Mouse (Mus musculus) MEL (cell line): ENCODE data around the gene Gpcpd1. TPM values are rescaled to one million over a fixed set of nuclear protein-coding genes. Genes with fewer than 3 reads are reported as not detected.

Experiments
- DNase-seq: peaks from one replicate; pipeline ENCODE4 v3.0.0; 2011; ENCODE audit warnings: low read depth, low spot score
- H3K27ac ChIP-seq: 2 replicates; pipeline ENCODE4 v1.5.1; 2012; ENCODE audit warnings: low read depth, mild to moderate bottlenecking, control low read depth, low read length, moderate library complexity; ENCODE audit not compliant: control insufficient read depth
- H3K27me3 ChIP-seq, 2 experiments: fragments of 150-350 bp in 1 of 2; sonication (generic) in 1 of 2; 2 replicates each; pipeline ENCODE4 v1.6.1; 2012; ENCODE audit warnings: low read length in 2 of 2, mild to moderate bottlenecking in 2 of 2, improper control_type of control experiment in 1 of 2, moderate library complexity in 1 of 2; ENCODE audit not compliant: insufficient read depth in 2 of 2, control insufficient read depth in 1 of 2
- H3K36me3 ChIP-seq, 2 experiments: 2 replicates each; pipeline ENCODE4 v1.6.1; 2012 to 2014; ENCODE audit warnings: low read length in 2 of 2, improper control_type of control experiment in 1 of 2, inconsistent platforms in 1 of 2, mild to moderate bottlenecking in 1 of 2; ENCODE audit not compliant: insufficient read depth in 2 of 2, control insufficient read depth in 1 of 2
- H3K4me1 ChIP-seq, 2 experiments: fragments of 150-350 bp in 1 of 2; sonication (generic) in 1 of 2; 2 replicates each; pipeline ENCODE4 v1.6.1; 2012; ENCODE audit warnings: low read length in 2 of 2, improper control_type of control experiment in 1 of 2, mild to moderate bottlenecking in 1 of 2; ENCODE audit not compliant: insufficient read depth in 2 of 2, control insufficient read depth in 1 of 2
- H3K4me3 ChIP-seq, 2 experiments: fragments of 150-350 bp in 1 of 2; sonication (generic) in 1 of 2; 2 replicates each; pipeline ENCODE4 v1.5.1; 2012; ENCODE audit warnings: low read depth in 2 of 2, low read length in 2 of 2, mild to moderate bottlenecking in 2 of 2, moderate library complexity in 2 of 2, control low read depth in 1 of 2, improper control_type of control experiment in 1 of 2; ENCODE audit not compliant: control insufficient read depth in 1 of 2, insufficient read depth in 1 of 2
- H3K79me2 ChIP-seq: 2 replicates; pipeline ENCODE4 v1.6.1; 2012; ENCODE audit warnings: mild to moderate bottlenecking, low read length, moderate library complexity; ENCODE audit not compliant: control insufficient read depth, poor library complexity, insufficient read depth
- H3K9ac ChIP-seq: 2 replicates; pipeline ENCODE4 v1.6.1; 2012; ENCODE audit warnings: low read depth, mild to moderate bottlenecking, control low read depth, low read length, moderate library complexity; ENCODE audit not compliant: control insufficient read depth, poor library complexity, severe bottlenecking
- H3K9me3 ChIP-seq: fragments of 150-350 bp; sonication (generic); replicated peaks from 2 replicates; pipeline ENCODE4 v1.6.1; 2012; ENCODE audit warnings: mild to moderate bottlenecking, low read length, improper control_type of control experiment, moderate library complexity; ENCODE audit not compliant: insufficient read depth
- E2F4 ChIP-seq: IDR thresholded peaks from 2 replicates; pipeline ENCODE4 v1.6.1; 2011; ENCODE audit warnings: low read depth, low read length, improper control_type of control experiment, borderline replicate concordance
- ETS1 ChIP-seq: IDR thresholded peaks from 2 replicates; pipeline ENCODE4 v1.6.1; 2012; ENCODE audit warnings: low read depth, mild to moderate bottlenecking, inconsistent platforms, low read length, improper control_type of control experiment, moderate library complexity
- GABPA ChIP-seq: IDR thresholded peaks from 2 replicates; pipeline ENCODE4 v1.6.1; 2012; ENCODE audit warnings: low read depth, mild to moderate bottlenecking, inconsistent platforms, low read length, improper control_type of control experiment, moderate library complexity
- JUND ChIP-seq: IDR thresholded peaks from 2 replicates; pipeline ENCODE4 v1.6.1; 2011; ENCODE audit warnings: low read depth, mild to moderate bottlenecking, improper control_type of control experiment, low read length
- KAT2A ChIP-seq: conservative IDR thresholded peaks from 2 replicates; pipeline ENCODE4 v1.6.1; 2012; ENCODE audit warnings: low read depth, low read length, improper control_type of control experiment, inconsistent platforms
- MAFK ChIP-seq: IDR thresholded peaks from 2 replicates; pipeline ENCODE4 v1.6.1; 2011; ENCODE audit warnings: low read depth, mild to moderate bottlenecking, low read length, improper control_type of control experiment, borderline replicate concordance
- MXI1 ChIP-seq: IDR thresholded peaks from 2 replicates; pipeline ENCODE4 v1.6.1; 2011; ENCODE audit warnings: mild to moderate bottlenecking, low read depth, low read length, improper control_type of control experiment
- MYC ChIP-seq: IDR thresholded peaks from 2 replicates; pipeline ENCODE4 v1.6.1; 2011; ENCODE audit warnings: low read depth, mild to moderate bottlenecking, low read length, improper control_type of control experiment, moderate library complexity
- NELFE ChIP-seq: IDR thresholded peaks from 2 replicates; pipeline ENCODE4 v1.6.1; 2011; ENCODE audit warnings: low read depth, low read length, improper control_type of control experiment
- RAD21 ChIP-seq: IDR thresholded peaks from 2 replicates; pipeline ENCODE4 v1.6.1; 2011; ENCODE audit warnings: mild to moderate bottlenecking, low read depth, low read length, improper control_type of control experiment
- SIN3A ChIP-seq: IDR thresholded peaks from 2 replicates; pipeline ENCODE4 v1.6.1; 2012; ENCODE audit warnings: low read length, improper control_type of control experiment, inconsistent platforms
- SMC3 ChIP-seq: IDR thresholded peaks from 2 replicates; pipeline ENCODE4 v1.6.1; 2011; ENCODE audit warnings: low read depth, low read length, improper control_type of control experiment
- USF2 ChIP-seq, 2 experiments: IDR thresholded peaks; 2 replicates each; pipeline ENCODE4 v1.6.1; 2011 to 2012; ENCODE audit warnings: improper control_type of control experiment in 2 of 2, low read length in 2 of 2, borderline replicate concordance in 1 of 2, inconsistent platforms in 1 of 2, low read depth in 1 of 2, mild to moderate bottlenecking in 1 of 2; ENCODE audit not compliant: insufficient read depth in 1 of 2
- ZKSCAN1 ChIP-seq: IDR thresholded peaks from 2 replicates; pipeline ENCODE4 v1.6.1; 2012; ENCODE audit warnings: low read depth, mild to moderate bottlenecking, inconsistent platforms, low read length, improper control_type of control experiment, moderate library complexity
- polyA plus RNA-seq, 2 experiments: library from polyadenylated mRNA; stranded (reverse) in 1 of 2; unstranded in 1 of 2; fragments of >175 nt in 1 of 2; fragments of >200 nt in 1 of 2; gene quantifications; 2 replicates each; pipeline versions ENCODE4 v1.2.1 to v1.2.4; 2012; ENCODE audit warnings: low replicate concordance in 2 of 2, low read depth in 1 of 2; ENCODE audit not compliant: insufficient read length in 2 of 2, insufficient read depth in 1 of 2, missing spikeins in 1 of 2
- total RNA-seq: library from RNA; depleted of rRNA; stranded (reverse); fragments of 300-350 nt; gene quantifications from 2 replicates; pipeline ENCODE4 v1.2.3, GENCODE M21; 2012

Gpcpd1 gene
- total and polyA plus RNA-seq, 3 experiments: 2.9 to 4.5 TPM; not detected in 1

GRCm38 (mm10) chr2:132575759-132576439 is 11.6 kb downstream of the Gpcpd1 start:
- Histone ChIP-seq H3K36me3 (peaks cover 0 to 30% of the 10 kb centered on the region in 2 experiments; a peak in 2 of 4 replicates), H3K4me1 (peaks cover 5 to 15% of the 10 kb centered on the region in 2 experiments), H3K9me3 (no peaks in the 10 kb centered on the region), H3K4me3 (no peak overlapping the region), H3K27me3 (no peaks in the 10 kb centered on the region), H3K79me2 (peaks cover 9% of the 10 kb centered on the region; the same call in 1 of the 2 replicates), H3K27ac (no peak overlapping the region), H3K9ac (no peak overlapping the region)
- no peak for DNase-seq
- TF ChIP-seq JUND (no peak), MAFK (no peak), KAT2A (no peak), E2F4 (no peak), ZKSCAN1 (no peak), RAD21 (no peak), NELFE (no peak), SMC3 (no peak), ETS1 (no peak), USF2 (IDR thresholded peaks at IDR 0.05; ENCODE audit: borderline replicate concordance in 1 of 2, insufficient read depth in 1 of 2, low read depth in 1 of 2, low read length in 2 of 2) (no peak), MYC (no peak)

- DNase-seq: no peak
- no peak for TF ChIP-seq ETS1
- no peak for TF ChIP-seq ZKSCAN1
- TF ChIP-seq RAD21: no peak
- no peak for TF ChIP-seq MXI1
- no peak for TF ChIP-seq GABPA
- no peak for TF ChIP-seq SIN3A
- H3K27ac ChIP-seq: no peak overlapping the region
- H3K9ac ChIP-seq: no peak overlapping the region
- H3K9me3 ChIP-seq: no peaks in the 10 kb centered on the region
- peaks cover 9% of the 10 kb centered on the region; the same call in 1 of the 2 replicates for H3K79me2 ChIP-seq
- H3K4me3 ChIP-seq: no peak overlapping the region
- peaks cover 5 to 15% of the 10 kb centered on the region in 2 experiments for H3K4me1 ChIP-seq
- H3K27me3 ChIP-seq: no peaks in the 10 kb centered on the region
- peaks cover 0 to 27% of the 10 kb centered on the region in 2 experiments; a peak in 2 of 4 replicates for H3K36me3 ChIP-seq
Measured at GRCm38 (mm10) chr2:132575256-132575655, 12.3 kb downstream of the Gpcpd1 start.
